Mouse (Mus musculus) kidney, adult 2 months (tissue): ENCODE data around the gene Snta1. TPM values are rescaled to one million over a fixed set of nuclear protein-coding genes. Genes with fewer than 3 reads are reported as not detected.

Experiments used
- DNase-seq: peaks from one replicate; pipeline ENCODE4 v3.0.0; 2021
- H3K27ac ChIP-seq: fragments of 200-500 bp; 2 replicates; pipeline ENCODE4 v1.5.1; 2012; ENCODE audit warnings: low read depth, low read length, control low read depth, inconsistent platforms; ENCODE audit not compliant: insufficient read depth
- H3K27me3 ChIP-seq: fragments of 200-500 bp; replicated peaks from 2 replicates; pipeline ENCODE4 v1.6.1; 2012; ENCODE audit warnings: mild to moderate bottlenecking, moderate library complexity, low read length, inconsistent platforms; ENCODE audit not compliant: control insufficient read depth, insufficient read depth
- H3K36me3 ChIP-seq: fragments of 200-500 bp; 2 replicates; pipeline ENCODE4 v1.6.1; 2012; ENCODE audit warnings: mild to moderate bottlenecking, moderate library complexity, low read length, inconsistent platforms; ENCODE audit not compliant: control insufficient read depth, insufficient read depth
- H3K4me1 ChIP-seq: fragments of 200-500 bp; 2 replicates; pipeline ENCODE4 v1.6.1; 2011; ENCODE audit warnings: low read length; ENCODE audit not compliant: control insufficient read depth, insufficient read depth
- H3K4me3 ChIP-seq: fragments of 200-500 bp; 2 replicates; pipeline ENCODE4 v1.5.1; 2011; ENCODE audit warnings: mild to moderate bottlenecking, low read depth, low read length, control low read depth; ENCODE audit not compliant: insufficient read depth
- CTCF ChIP-seq: fragments of 200-500 bp; conservative IDR thresholded peaks from 2 replicates; pipeline ENCODE4 v1.5.1; 2011; ENCODE audit warnings: low read depth, mild to moderate bottlenecking, control low read depth, low read length, moderate library complexity, mixed read lengths; ENCODE audit not compliant: insufficient read depth, insufficient read length
- POLR2A ChIP-seq: fragments of 200-500 bp; IDR thresholded peaks from one replicate; pipeline ENCODE4 v1.6.1; 2011; ENCODE audit warnings: low read depth, low read length, control low read depth
- WGBS: fragments of 180-500 bp; shearing (Covaris S2); methylation state at CpG from one replicate; pipeline ENCODE4 v1.1.7; 2018; 5-methylcytosine and 5-hydroxymethylcytosine counted together
- polyA plus RNA-seq: library from polyadenylated mRNA; depleted of rRNA; stranded (reverse); fragments of >200 nt; gene quantifications from 2 replicates; pipeline ENCODE4 v1.2.3, GENCODE M21; 2012; rRNA removed

Gene Snta1
- 60.5 and 63.4 TPM in 2 replicates for polyA plus RNA-seq

GRCm38 (mm10) chr2:154407643-154408445 is at the start of gene Snta1:
TSS of gene Snta1 (minus strand) at chr2:154408099.
- Histone ChIP-seq H3K4me3 (peak within 1 kb of the TSS; percentile 79), H3K27me3 (no peaks in the 10 kb centered on the region), H3K36me3 (no peaks in the 10 kb centered on the region), H3K4me1 (peaks cover 20% of the 10 kb centered on the region), H3K27ac (peak within 1 kb of the TSS; percentile 64)
- DNase-seq = peak; percentile 96
- TF ChIP-seq CTCF = no peak
- peak; percentile 55 for TF ChIP-seq POLR2A
- WGBS = 2% methylated on average over 84 of the region's 84 CpGs

GRCm38 (mm10) chr2:154456621-154457020 is 48.7 kb upstream of the Snta1 start:
- H3K27ac ChIP-seq = no peak overlapping the region
- no peak for TF ChIP-seq POLR2A

DNA sequence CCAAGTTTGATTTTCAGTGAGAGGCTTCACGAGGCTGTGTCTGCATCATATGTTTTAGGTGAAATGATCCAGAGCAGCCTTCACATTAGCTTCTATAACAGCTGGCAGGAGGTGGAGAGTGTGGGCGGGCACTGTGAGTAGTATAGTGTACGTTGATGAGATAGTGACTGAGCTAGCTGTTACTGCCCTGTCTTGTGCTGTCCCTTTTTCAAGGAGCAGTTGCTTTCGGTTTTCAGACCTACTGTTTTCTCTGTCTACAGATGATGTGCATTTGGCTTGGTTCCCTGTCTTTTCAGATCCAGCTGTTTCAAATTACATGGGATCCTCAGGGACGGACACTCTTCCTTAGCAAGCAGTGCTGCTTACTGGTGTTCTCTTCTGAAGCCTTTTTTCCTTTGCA is 47.9 kb upstream of the Snta1 start:
- Histone ChIP-seq H3K27ac (peak overlapping the region; percentile 9; the same call in 1 of the 2 replicates), H3K4me3 (no peak overlapping the region), H3K27me3 (no peaks in the 10 kb centered on the region), H3K36me3 (no peaks in the 10 kb centered on the region), H3K4me1 (peaks cover 29% of the 10 kb centered on the region; the same call in 1 of the 2 replicates)
- peak; percentile 61 for DNase-seq
- 39% methylated on average over 5 of the region's 5 CpGs for WGBS
- TF ChIP-seq CTCF = no peak
- no peak for TF ChIP-seq POLR2A

More at GRCm38 (mm10) chr2:154456621-154457020, 48.7 kb upstream of the Snta1 start:
- Histone ChIP-seq H3K27me3 (no peaks in the 10 kb centered on the region), H3K36me3 (no peaks in the 10 kb centered on the region), H3K4me3 (no peak overlapping the region), H3K4me1 (peaks cover 29% of the 10 kb centered on the region; the same call in 1 of the 2 replicates)
- DNase-seq = no peak

DNA sequence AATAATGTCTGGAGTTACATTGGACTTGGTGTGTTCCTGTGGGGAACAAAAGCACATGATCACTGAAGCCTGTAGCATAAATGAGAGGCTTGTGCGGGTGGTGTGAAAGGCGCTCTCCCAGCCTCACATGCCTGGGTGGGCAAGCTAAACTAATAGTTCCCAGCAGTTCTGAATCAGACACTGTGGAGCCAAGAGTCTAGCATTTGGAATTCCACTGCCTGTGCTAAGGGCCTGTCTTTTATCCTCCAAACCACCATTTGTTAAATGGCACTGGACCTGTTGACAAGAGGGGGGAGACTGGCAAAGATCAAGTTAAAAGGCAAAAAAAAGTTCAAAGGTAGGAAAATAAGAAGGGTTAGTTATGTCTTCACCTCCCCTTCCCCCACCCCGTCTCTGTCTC is 46.7 kb upstream of the Snta1 start:
- Histone ChIP-seq H3K27ac (no peak overlapping the region), H3K27me3 (no peaks in the 10 kb centered on the region), H3K36me3 (no peaks in the 10 kb centered on the region), H3K4me1 (peaks cover 24% of the 10 kb centered on the region; the same call in 1 of the 2 replicates), H3K4me3 (no peak overlapping the region)
- DNase-seq = peak; percentile 27
- TF ChIP-seq CTCF = no peak
- no peak for TF ChIP-seq POLR2A
- 50% methylated on average over 3 of the region's 3 CpGs for WGBS

DNA sequence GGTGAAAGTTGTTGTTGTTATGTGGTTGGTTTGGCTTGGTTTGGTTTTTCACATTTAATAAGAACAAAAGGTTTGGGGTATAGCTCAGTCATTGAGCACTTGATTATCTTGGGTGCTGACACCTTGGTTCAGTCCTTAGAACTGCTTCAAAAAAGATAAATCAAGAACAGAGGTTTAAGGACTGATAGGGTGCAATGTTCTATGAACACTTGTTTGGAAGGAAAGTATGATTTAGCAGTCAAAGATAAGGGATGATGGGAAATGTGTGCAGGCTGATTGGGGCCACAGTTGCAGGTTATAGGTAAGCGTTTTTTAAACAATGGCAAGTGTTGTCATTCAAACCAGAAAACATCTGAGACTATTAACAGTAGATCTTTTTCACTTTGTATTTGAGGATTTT is 46.2 kb upstream of the Snta1 start:
- DNase-seq = no peak
- no peak overlapping the region for H3K27ac ChIP-seq
- no peaks in the 10 kb centered on the region for H3K27me3 ChIP-seq
- H3K4me1 ChIP-seq = peaks cover 22% of the 10 kb centered on the region; the same call in 1 of the 2 replicates
- no peaks in the 10 kb centered on the region for H3K36me3 ChIP-seq
- 43% methylated on average over 1 of the region's 1 CpGs for WGBS
- TF ChIP-seq CTCF (no peak), POLR2A (no peak)
- no peak overlapping the region for H3K4me3 ChIP-seq

- Histone ChIP-seq H3K4me3 (no peak overlapping the region), H3K27ac (no peak overlapping the region), H3K27me3 (no peaks in the 10 kb centered on the region), H3K36me3 (no peaks in the 10 kb centered on the region), H3K4me1 (peaks cover 22% of the 10 kb centered on the region; the same call in 1 of the 2 replicates)
- 86% methylated on average over 2 of the region's 2 CpGs for WGBS
- no peak for DNase-seq
- 0 out of 2 replicates have a peak, but pooled peaks have one; percentile 10 for TF ChIP-seq CTCF
- TF ChIP-seq POLR2A = no peak
Measured at GRCm38 (mm10) chr2:154452951-154453350, 45.1 kb upstream of the Snta1 start.

DNA sequence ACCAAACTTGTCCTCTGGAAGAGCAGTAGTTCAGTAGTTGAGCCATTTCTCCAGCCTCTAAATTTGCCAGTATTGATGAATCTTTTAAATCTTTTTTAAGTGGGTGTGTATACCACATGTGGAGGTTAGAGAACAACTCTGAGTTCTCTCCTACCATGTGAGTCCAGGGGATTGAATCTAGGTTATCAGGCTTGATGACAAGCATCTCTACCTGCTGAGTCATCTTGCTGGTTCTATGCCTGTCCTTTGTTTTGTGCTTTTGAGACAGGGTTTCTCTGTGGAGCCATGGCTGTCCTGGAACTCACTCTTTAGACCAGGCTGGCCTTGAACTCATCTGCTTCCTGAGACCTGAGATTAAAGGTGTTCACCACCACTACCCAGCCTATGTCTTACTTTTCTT is 40.7 kb upstream of the Snta1 start:
- H3K4me3 ChIP-seq = no peak overlapping the region
- H3K27ac ChIP-seq = no peak overlapping the region
- H3K36me3 ChIP-seq = no peaks in the 10 kb centered on the region
- no peaks in the 10 kb centered on the region for H3K27me3 ChIP-seq
- H3K4me1 ChIP-seq = no peaks in the 10 kb centered on the region; the same call in 1 of the 2 replicates
- DNase-seq = no peak
- TF ChIP-seq POLR2A (no peak), CTCF (no peak)
